Mouse (Mus musculus): ENCODE data around the gene Prpf39.

DNA sequence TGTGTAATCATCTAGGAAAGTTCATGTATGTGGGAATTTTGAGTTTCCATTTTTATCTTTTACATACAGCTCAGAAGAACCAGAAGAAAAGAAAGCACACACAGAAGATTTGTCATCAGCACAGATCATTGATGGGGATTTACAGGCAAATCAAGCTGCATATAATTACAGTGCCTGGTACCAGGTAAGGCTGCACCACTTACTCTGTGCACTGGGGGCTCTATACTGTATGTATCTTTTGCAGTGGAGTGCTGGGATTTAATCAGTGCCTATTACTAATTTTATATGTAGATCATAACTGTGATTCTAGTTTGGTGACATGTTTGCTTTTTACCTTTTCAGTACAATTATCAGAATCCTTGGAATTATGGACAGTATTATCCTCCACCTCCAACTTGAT, 24.9 kb downstream of the Prpf39 start:
- TF ChIP-seq CTCF (IDR thresholded peaks at IDR 0.05; ENCODE audit: control insufficient read depth, insufficient read depth, insufficient replicate concordance, low read depth, low read length) (no peak), POLR2A (IDR thresholded peaks at IDR 0.05; ENCODE audit: control insufficient read depth, low read depth, low read length) (no peak)

Measured in testis, adult 2 months (tissue).